Mouse (Mus musculus) WW6 (cell line): ENCODE results near the gene Kalrn.

Experiments used
- DNase-seq: peaks from one replicate; pipeline ENCODE4 v3.0.0-alpha.2; 2013; ENCODE audit warnings: low read depth, low spot score

The Kalrn gene

GRCm38 (mm10) chr16:34262731-34263460, 310.4 kb downstream of the Kalrn start:
- DNase-seq: no peak

GRCm38 (mm10) chr16:34260971-34261924, 312.1 kb downstream of the Kalrn start:
- no peak for DNase-seq

GRCm38 (mm10) chr16:34254646-34255022, 318.7 kb downstream of the Kalrn start:
- DNase-seq: no peak

- no peak for DNase-seq
Measured at GRCm38 (mm10) chr16:34254002-34254645, 319.2 kb downstream of the Kalrn start.

DNA sequence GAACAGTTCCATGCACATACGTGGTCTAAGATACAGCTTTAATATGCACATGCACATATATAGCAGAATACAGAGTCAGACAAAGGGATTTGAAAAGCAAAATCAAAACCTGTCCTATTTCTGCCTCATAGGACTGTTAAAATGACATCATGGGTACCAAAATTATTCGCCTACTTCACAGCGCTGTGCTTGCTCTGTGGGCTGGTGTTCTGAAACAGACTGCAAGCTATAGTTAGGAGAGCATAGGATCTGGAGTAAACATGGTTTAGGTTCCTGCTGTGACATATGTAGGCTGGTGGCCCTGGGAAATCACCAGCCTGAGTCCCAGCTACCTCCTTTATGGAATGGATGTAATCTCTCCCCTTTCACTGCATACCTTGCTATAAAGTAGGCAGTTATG, 320.7 kb downstream of the Kalrn start:
- no peak for DNase-seq

- no peak for DNase-seq
Measured at GRCm38 (mm10) chr16:34248256-34248655, 325.1 kb downstream of the Kalrn start.

DNA sequence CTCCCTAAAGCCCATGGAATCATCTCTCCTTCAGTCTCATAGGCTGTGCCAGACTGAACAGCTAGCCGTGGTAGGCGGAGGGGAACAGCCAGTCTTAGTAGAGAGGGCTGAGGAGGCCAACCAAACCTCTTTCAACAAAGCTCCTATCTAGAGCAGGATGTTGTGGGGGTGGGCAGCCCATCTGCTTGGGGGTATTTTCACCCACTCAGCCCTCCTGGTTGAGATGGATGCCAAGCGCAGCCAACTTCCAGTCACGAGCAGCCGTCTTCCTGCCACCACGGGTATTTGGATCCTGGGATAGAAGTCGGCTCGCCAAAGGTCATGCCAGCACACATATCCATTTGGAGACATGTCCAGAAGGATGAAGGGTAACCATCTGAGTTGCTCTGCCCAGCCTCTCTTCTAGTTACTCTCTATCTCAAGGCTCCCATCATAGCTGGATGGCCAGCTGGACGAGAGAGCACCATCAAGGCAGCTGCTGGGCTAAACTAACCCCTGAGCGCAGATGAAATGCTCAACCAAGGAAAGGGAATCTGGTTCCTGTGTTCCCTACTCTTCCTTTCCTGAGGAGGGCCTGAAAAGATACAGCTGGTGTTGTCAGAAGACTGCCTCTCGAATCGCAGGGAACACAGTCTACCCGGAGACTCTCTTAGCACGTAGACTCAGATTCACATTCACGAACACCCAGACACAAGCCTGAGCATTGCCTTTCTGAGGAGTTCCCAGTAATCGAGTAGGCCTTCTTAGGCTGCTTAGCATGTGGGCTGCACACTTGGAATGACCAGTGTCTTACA, 331.2 kb downstream of the Kalrn start:
- no peak for DNase-seq

- no peak for DNase-seq
Measured at GRCm38 (mm10) chr16:34239618-34240017, 333.7 kb downstream of the Kalrn start.

DNA sequence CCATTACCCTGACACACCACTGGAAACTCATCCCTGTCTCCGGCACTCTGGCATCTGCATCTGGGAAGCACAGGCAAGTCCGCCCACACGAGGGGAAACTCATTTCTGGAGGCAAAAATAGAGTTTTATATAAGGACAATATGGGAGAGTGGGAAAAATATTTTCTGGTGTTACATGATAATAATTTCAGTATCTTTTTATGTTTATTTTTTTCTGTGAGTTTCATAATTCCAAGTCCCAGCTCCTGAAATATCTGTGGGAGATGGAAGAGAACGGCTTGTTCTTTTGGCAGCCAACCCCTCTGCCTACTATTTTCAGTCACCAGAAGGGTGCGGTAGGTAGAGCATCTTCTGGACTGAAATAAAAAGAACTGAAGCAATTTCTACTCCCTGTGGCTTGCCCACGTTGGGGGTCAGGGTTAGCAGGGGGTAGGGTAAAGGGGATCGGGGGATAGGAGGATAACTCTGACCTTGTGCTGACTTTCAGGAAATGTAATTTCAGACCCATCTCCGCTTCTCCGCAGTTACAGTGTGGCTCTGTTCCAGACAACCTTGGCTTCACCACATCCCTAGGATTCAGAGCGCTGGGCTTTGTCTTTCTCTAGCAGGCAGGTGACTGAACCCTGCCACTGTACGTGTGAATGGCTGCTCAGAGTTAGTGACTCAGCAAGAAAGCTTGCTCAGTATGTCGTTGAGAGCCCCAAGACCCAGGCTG, 336.3 kb downstream of the Kalrn start:
- DNase-seq: no peak

- DNase-seq: no peak
Measured at GRCm38 (mm10) chr16:34235086-34235485, 338.2 kb downstream of the Kalrn start.

- no peak for DNase-seq
Measured at GRCm38 (mm10) chr16:34231952-34232351, 341.4 kb downstream of the Kalrn start.

- DNase-seq: no peak
Measured at GRCm38 (mm10) chr16:34231146-34231545, 342.2 kb downstream of the Kalrn start.

DNA sequence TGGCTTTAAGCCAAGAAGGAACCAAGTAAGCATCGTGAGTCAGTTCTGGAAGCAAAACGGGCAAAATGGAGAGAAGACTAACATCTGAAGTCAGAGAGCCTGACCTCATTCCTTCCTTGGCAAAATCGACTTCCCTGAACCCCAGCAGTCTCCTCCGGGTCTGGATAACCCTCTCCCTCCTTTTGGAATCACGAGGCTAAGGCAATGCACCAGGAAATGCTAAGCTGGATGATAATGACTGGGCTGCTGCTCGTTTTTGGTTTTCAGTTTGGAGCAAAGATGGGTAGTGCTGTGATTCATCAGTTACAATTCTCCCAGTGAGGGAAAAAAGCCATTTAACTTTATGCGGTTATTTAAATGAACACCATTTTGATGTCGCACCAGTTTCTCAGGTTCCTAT, 344.0 kb downstream of the Kalrn start:
- DNase-seq: no peak

GRCm38 (mm10) chr16:34228661-34229060, 344.7 kb downstream of the Kalrn start:
- no peak for DNase-seq

DNA sequence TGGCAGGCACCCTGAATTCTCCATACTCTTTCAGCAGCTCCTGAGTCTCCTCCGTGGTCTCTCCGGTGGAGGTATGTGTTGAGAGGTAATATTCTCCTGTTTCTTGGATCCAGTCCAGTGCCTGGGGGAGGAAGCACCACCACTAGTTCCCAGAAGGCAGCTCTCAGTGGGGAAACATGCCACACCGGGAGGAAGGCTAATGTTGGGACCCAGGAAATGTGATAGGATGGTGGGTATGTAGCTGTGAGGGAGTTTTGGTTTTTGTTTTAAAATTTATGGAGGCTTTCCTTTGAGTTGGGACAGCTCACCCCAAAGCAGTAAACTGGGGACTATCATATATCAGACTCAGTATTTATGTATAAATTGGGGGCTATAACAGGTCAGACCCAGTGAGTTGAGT, 361.2 kb downstream of the Kalrn start:
- DNase-seq: no peak

DNA sequence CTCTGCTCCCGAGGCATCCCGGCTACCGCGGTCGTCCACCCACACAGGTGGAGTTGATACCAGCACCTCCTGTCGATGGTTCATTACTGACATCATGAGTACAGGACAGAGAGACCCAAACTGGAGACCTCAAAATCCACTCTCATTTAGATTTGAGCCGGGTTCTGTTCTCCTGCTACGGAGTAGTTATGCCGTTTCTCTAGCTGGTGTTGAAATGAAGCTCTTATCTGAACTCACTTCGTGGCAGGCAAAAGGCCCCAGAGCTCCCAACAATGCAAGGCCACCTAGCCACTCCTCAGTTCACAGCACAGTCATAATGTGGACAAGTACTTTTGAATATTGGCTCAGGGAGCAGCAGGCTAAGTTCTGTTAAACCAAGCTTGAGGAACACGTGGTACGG, 362.1 kb downstream of the Kalrn start:
- no peak for DNase-seq

DNA sequence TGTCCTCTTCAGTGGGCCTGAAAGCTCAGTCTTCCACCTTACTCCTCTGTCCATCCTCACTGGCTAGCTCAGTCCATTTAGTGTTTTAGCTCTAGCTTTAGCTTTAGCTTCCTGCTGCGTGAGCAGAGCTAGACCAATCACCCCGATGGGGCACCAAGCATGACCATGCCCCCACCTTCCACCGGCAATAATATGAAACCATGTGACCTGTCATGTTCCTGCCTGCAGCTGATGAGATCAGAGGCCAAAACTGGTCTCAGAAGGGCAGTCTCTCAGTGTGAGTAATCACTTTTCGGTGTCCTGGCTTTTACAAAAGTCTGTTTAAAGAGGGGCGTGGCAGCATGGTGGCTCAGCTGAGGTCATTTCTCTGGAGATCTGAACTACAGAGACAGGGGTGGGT, 364.6 kb downstream of the Kalrn start:
- DNase-seq: no peak

GRCm38 (mm10) chr16:34207972-34208371, 365.4 kb downstream of the Kalrn start:
- DNase-seq: no peak

DNA sequence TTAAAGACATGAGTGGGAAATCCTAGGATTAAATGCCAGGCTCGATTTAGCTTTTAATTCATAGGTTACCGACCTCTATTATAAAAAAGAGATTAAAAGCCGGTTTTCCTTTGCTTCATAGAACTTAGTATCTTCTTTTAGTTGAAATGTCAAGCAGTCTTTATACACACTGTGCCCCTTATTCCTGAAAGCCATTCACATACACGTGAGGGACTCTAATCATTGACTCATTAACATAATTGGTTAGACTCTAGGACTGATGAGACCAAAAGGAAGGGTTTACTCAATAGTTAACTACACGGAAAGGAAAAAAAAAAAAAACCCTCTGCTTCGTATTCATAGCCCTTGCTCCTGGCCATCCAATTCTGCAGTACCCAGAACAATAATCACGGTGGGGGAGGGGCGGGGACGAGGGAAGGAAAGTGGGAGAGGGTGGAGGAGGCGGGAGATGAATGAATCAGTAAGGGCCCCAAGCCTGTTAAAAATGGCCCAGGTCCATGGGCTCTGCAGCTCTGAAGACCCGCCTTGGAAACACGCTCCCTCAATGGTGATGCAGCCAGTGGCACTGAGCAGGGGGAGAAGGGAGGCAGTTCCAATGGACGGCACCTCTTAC, 368.7 kb downstream of the Kalrn start:
- DNase-seq: no peak

DNA sequence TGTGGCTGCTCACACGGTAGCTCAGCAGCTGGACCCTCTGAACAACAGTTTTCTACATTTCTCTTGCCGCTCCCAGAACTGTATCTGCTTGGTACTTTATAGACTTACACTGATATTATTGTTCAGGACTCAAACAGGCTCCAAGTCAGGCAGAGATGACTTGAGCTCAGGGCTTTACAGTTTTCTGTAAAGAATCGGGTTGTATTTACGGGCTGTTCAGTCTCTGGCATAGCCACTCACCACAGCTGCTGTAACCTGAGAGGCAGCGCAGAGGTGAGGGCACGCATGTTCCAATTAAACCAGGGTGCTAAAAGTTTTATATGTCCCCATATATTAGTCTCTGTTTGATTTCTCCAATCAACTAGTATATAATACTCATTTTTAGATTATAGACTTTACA, 373.8 kb downstream of the Kalrn start:
- DNase-seq: no peak
